Mouse (Mus musculus): ENCODE data around the gene Pla2g4e.

The Pla2g4e gene

GRCm38 (mm10) chr2:120125461-120125860 lies 119.7 kb downstream of the Pla2g4e start:
- intact Hi-C loops (cut with DNase I), result no loop called here

- intact Hi-C loops (cut with DNase I), result no loop called here
Measured at GRCm38 (mm10) chr2:120124946-120125345, 120.2 kb downstream of the Pla2g4e start.

- intact Hi-C loops (cut with DNase I), result no loop called here
Measured at GRCm38 (mm10) chr2:120124096-120124495, 121.0 kb downstream of the Pla2g4e start.

GRCm38 (mm10) chr2:120122983-120123382 lies 122.2 kb downstream of the Pla2g4e start:
- intact Hi-C loops (cut with DNase I), result no loop called here

- intact Hi-C loops (cut with DNase I), result no loop called here
Measured at GRCm38 (mm10) chr2:120117346-120117745, 127.8 kb downstream of the Pla2g4e start.
